Mouse (Mus musculus): ENCODE data around the gene Ovgp1.
"Not testable (repeated sequence)": the region's sequence is repeated elsewhere in the genome, so short reads cannot be mapped to it uniquely, and the experiment has no call there.

Gene Ovgp1

GRCm38 (mm10) chr3:105973411-105973810, at the start of gene Ovgp1:
Ovgp1 (plus strand) TSS chr3:105973711.
- DNase-seq (ENCODE audit: extremely low spot score, low spot score) = no peak

DNA sequence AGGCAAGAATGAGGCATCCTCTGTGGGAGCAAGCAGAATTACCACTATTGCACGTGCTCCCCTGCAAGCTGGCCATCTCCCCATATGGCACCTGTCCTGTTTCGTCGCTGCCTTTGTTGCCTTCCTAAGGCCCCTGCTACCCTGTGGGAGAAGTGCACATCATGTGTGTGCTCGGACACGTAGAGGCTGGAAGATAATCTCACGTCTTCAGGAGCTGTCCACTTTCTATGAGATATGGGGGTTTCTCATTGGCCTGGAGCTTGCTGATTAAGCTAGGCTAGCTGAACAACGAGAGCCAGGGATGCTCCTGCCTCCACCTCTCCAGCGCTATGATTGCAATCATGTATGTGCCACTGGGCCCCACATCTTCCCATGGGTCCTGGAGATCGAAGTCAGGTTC, 48.9 kb upstream of the Ovgp1 start:
- no peak for DNase-seq (ENCODE audit: extremely low spot score, low spot score)

GRCm38 (mm10) chr3:105927561-105928194, 45.8 kb upstream of the Ovgp1 start:
- DNase-seq (ENCODE audit: extremely low spot score, low spot score) = no peak

DNA sequence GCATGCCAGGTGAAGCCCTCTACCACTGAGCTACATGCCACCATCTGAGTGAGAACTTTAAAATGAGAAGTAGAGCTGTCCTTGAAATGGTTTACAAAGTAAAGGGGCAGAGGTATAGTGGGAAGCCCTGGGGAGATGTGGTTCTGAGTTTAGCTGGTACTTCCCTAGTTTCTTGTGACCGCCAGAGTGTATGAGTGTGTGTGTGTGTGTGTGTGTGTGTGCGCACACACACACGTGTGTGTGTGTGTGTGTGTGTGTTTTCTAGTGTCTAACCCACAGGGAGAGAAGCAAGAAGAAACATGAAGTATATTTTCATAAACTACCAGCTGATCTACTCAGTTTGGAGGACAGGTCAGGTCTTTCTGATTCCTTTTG, 45.3 kb upstream of the Ovgp1 start:
- DNase-seq (ENCODE audit: extremely low spot score, low spot score) = no peak

- no peak for DNase-seq (ENCODE audit: extremely low spot score, low spot score)
These were observed 44.7 kb upstream of the Ovgp1 start for GRCm38 (mm10) chr3:105928781-105929180.

DNA sequence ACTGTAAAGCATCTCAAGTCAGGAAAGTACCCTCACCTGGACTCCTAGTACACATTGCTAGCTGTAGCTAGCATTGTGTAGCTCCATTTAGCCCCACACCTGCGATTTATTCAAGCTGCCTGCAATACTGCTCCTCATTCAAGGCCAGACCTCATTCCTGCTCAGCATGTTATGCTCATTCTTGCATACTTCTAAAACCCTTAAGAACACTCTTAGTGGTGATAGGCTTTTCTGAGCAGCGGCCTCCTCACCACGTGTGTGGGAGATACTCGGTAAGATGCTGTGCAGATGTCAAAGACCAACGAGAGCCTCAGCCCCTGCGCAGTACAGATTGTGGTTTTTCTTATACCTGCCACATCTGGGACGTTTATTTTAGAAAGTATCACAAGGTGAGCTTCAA, 43.7 kb upstream of the Ovgp1 start:
- DNase-seq (ENCODE audit: extremely low spot score, low spot score) = no peak

GRCm38 (mm10) chr3:105931095-105931494, 42.4 kb upstream of the Ovgp1 start:
- no peak for DNase-seq (ENCODE audit: extremely low spot score, low spot score)

GRCm38 (mm10) chr3:105932240-105933071, 41.1 kb upstream of the Ovgp1 start, which contains the start of gene I830077J02Rik:
I830077J02Rik (minus strand) TSS chr3:105932664.
- DNase-seq (ENCODE audit: extremely low spot score, low spot score) = no peak

DNA sequence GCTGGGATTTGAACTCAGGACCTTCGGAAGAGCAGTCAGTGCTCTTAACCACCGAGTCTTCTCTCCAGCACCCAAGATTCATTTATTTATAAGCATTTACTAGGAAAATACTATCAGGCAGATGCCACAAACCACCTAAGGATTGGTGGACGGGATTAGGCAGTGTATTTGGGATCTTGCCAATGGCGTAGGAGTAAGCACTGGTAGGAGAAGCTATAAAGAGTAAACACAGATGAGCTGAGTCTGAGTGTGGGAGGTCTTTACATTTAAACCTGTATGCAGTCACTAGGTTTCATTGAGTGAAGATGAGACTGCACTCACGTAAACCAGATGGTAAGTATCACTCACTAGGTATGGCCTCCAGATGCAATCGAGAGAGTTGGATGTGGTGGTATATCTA, 39.6 kb upstream of the Ovgp1 start:
- DNase-seq (ENCODE audit: extremely low spot score, low spot score) = no peak

DNA sequence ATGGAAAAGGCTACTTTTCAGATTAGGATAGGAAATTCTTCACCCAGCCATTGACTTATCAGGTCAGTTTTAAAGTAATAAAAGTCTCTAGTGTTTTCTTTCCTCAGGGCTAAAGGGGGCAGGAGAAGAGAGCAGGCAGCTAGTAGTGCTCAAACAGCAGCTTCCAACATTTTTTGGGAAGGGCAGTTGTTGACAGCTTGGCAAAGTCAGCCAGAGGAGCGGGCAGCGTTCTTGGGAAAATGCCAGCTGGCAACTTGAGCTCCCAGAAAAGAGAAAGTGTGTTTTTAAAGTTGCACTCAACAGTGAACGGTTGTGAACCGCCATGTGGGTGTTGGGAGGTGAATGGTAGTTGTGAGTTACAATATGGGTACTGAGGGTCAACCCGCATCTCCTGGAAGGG, 38.5 kb upstream of the Ovgp1 start:
- no peak for DNase-seq (ENCODE audit: extremely low spot score, low spot score)

- no peak for DNase-seq (ENCODE audit: extremely low spot score, low spot score)
These were observed 37.4 kb upstream of the Ovgp1 start for GRCm38 (mm10) chr3:105936111-105936510.

DNA sequence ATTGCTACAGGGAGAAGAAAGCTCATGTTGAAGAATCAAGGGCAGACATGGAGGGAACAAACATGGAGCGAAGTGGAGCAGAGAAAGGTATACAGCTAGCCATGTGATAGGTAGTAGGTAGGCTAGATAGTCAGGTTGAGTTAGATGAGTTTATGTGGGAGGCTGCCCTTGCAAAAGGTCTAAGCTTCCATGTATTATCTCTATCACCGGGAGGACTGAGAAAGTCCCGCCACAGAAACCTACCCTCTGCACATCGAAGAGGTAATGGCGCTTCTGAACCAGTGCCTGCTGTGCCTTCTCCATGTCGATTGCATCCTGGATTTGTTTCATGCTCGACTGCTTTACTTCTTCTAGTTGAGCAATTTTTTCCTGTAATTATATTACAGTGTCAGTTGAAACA, 22.2 kb upstream of the Ovgp1 start:
- DNase-seq (ENCODE audit: extremely low spot score, low spot score) = no peak

GRCm38 (mm10) chr3:105957235-105957634, 16.3 kb upstream of the Ovgp1 start:
- DNase-seq (ENCODE audit: extremely low spot score, low spot score) = no peak

DNA sequence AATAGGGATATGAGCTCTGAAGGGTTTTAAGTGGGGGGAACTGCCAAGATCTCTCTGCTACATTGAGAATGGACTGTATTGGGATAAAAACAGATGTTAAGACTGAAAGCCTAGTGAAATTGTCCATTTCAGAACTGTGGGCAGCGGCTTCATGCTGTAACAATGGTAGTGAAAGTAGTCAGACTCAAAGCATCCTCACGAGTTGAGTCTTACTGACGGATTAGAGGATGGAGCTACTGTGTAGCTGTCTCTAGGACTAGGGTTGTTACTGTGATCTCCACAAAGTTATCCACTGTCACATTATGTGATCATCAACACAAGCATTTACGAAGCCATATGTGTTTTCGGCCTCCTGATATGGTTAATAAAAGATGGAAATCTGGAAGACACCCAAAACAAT, 15.3 kb upstream of the Ovgp1 start:
- no peak for DNase-seq (ENCODE audit: extremely low spot score, low spot score)

DNA sequence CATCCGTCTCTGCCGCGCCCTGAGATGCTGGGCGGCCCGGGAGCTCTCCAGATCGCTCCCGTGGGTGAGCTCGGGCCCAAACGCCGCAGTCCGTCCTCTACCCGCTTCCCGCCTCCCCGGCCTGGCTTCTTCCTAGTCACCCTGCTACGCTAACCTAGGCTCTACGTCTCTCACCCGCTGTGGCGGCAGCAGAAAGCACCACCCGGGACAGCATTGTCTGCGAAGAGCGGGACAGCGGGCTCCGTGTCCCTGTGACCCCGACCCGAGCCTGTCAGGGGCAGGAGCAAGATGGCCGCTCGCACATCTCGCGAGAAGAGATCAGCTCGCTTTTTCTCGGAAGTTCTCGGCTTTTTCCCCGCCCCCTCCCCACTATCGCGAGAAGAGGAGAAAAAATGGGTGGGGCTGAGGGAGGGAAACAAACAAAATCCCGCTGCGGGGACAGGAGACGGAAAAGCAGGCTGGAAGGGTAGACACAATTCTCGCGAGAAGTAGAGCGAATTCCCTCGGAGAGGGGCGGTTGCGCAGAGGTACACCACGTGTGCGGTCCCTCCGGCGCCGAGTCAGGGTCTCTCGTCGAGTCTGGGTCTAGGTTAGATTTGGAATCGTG, 14.4 kb upstream of the Ovgp1 start, which contains the start of gene Wdr77:
Gene Wdr77, plus strand, starts transcription at position 396 of the 607 bp plus-strand sequence.
- DNase-seq (ENCODE audit: extremely low spot score, low spot score) = peak; percentile 100

DNA sequence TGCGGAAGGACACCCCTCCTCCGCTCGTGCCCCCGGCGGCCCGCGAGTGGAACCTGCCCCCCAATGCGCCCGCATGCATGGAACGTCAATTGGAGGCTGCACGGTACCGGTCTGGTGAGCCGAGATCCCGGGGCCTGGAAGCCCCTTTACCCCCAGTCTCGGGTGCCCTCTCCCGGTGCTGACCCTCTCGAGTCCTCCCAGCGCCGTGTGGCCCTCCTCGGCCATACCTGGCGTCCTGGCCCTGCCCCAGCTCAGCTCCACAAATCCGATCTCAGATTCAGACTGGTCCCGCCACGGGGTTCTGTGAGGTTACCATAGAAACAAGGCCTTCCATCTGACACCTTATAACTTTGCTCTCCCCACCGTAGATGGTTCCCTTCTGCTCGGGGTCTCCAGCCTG, 13.9 kb upstream of the Ovgp1 start:
- DNase-seq (ENCODE audit: extremely low spot score, low spot score) = no peak

DNA sequence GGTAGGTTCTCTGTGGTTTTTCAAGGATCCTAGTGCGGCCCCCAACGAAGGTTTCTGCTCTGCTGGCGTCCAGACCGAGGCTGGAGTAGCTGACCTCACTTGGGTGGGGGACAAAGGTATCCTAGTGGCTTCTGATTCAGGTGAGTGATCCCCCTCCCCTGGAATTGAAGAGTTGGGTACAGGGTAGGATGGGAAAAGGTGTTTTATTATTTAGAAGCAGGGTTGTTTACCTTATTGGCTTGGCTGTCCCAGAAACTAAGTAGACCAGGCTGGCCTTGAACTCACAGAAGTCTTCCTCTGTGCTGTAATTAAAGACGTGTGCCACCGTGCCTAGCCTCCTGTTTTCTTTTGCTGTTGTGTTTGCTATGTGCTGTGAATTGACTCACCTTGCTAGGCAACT, 13.5 kb upstream of the Ovgp1 start, which contains the start of gene Atp5f1:
Gene Atp5f1, minus strand, starts transcription at position 101 of the 400 bp plus-strand sequence.
- DNase-seq (ENCODE audit: extremely low spot score, low spot score) = no peak

DNA sequence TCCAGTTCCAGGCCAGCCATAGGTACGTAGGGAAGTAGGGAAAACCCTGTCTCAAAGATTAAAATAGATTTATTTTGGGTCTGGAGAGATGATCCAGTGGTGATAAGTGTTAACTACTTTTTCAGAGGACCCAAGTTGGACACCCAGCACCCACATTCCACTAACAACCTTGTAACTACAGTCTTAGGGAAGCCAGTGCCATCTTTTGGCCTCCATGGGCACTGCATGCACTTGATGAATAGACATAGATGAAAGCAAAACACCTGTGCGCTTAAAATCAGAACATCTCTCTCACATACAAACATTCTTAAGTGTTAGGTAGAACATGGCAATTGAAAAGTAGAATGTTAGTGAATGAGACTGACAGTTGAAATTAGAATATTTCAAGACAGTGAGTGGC, 12.8 kb upstream of the Ovgp1 start:
- no peak for DNase-seq (ENCODE audit: extremely low spot score, low spot score)

DNA sequence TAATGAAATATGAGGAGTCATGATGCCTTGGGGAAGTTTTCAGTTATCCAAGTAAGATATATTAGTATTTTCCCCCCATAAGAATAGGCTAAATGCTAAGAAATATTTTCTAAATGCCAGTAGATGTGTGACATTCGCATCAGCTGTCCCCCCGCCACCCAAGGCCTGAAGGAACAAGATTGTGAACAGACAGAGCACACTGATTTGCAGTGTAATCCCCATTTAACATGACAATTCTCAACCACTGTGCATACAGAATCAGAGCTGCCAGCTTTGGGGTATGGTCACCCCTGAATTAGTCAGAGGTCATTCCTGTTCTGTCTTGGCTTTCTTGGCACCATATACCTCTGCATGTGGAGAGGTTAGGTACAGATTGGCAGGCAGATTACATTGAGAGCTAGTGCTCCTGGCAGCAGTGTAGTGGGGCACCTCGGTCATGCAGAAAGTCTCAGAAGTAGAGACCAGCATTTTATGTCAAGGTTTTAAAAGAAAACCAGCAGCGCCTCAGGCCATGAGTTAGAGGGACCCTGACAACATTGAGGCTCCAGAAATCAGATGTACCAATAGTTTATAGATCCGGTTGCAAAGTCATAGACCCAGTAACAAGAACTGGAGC, 1.6 kb upstream of the Ovgp1 start:
- DNase-seq (ENCODE audit: extremely low spot score, low spot score) = no peak

GRCm38 (mm10) chr3:105974174-105974573, 663 bp downstream of the Ovgp1 start:
- no peak for DNase-seq (ENCODE audit: extremely low spot score, low spot score)

- not testable (repeated sequence) for DNase-seq (ENCODE audit: extremely low spot score, low spot score)
These were observed 16.1 kb downstream of the Ovgp1 start for GRCm38 (mm10) chr3:105989611-105990010.

Data from neural tube, embryonic 10.5 days (tissue).